Mouse (Mus musculus) fat pad, adult 2 months (tissue): ENCODE data around the gene Itgb8.

ENCODE experiments used
- DNase-seq: peaks from one replicate; pipeline ENCODE4 v3.0.0-alpha.2; 2011; ENCODE audit warnings: low read depth, low spot score; ENCODE audit errors: extremely low read depth

The Itgb8 gene

GRCm38 (mm10) chr12:119209384-119210072 lies 29.1 kb downstream of the Itgb8 start:
- no peak for DNase-seq

GRCm38 (mm10) chr12:119207464-119207801 lies 31.2 kb downstream of the Itgb8 start:
- no peak for DNase-seq

- DNase-seq, result no peak
These were observed 31.7 kb downstream of the Itgb8 start for GRCm38 (mm10) chr12:119206711-119207463.

GRCm38 (mm10) chr12:119204411-119204810 lies 34.2 kb downstream of the Itgb8 start:
- DNase-seq, result no peak

- DNase-seq, result no peak
These were observed 35.8 kb downstream of the Itgb8 start for GRCm38 (mm10) chr12:119202766-119203165.

- DNase-seq, result no peak
These were observed 43.5 kb downstream of the Itgb8 start for GRCm38 (mm10) chr12:119195145-119195544.

- DNase-seq, result no peak
These were observed 48.8 kb downstream of the Itgb8 start for GRCm38 (mm10) chr12:119189814-119190213.

GRCm38 (mm10) chr12:119185441-119185840 lies 53.2 kb downstream of the Itgb8 start:
- no peak for DNase-seq

GRCm38 (mm10) chr12:119182215-119182924 lies 56.2 kb downstream of the Itgb8 start:
- peak; percentile 92 for DNase-seq

GRCm38 (mm10) chr12:119176017-119176416 lies 62.6 kb downstream of the Itgb8 start:
- no peak for DNase-seq

GRCm38 (mm10) chr12:119169828-119170539 lies 68.6 kb downstream of the Itgb8 start:
- DNase-seq, result no peak

GRCm38 (mm10) chr12:119169143-119169542 lies 69.5 kb downstream of the Itgb8 start:
- DNase-seq, result no peak

GRCm38 (mm10) chr12:119165115-119165514 lies 73.5 kb downstream of the Itgb8 start:
- DNase-seq, result no peak

GRCm38 (mm10) chr12:119164672-119165071 lies 73.9 kb downstream of the Itgb8 start:
- DNase-seq, result no peak

GRCm38 (mm10) chr12:119164176-119164575 lies 74.4 kb downstream of the Itgb8 start:
- no peak for DNase-seq

- DNase-seq, result no peak
These were observed 77.8 kb downstream of the Itgb8 start for GRCm38 (mm10) chr12:119160786-119161185.

- DNase-seq, result no peak
These were observed 79.2 kb downstream of the Itgb8 start for GRCm38 (mm10) chr12:119159254-119159933.

GRCm38 (mm10) chr12:119157686-119158085 lies 80.9 kb downstream of the Itgb8 start:
- DNase-seq, result no peak

GRCm38 (mm10) chr12:119157068-119157467 lies 81.5 kb downstream of the Itgb8 start:
- DNase-seq, result no peak

- no peak for DNase-seq
These were observed 83.0 kb downstream of the Itgb8 start for GRCm38 (mm10) chr12:119155566-119155965.

- no peak for DNase-seq
These were observed 87.6 kb downstream of the Itgb8 start for GRCm38 (mm10) chr12:119150956-119151355.
